Mouse (Mus musculus): ENCODE measurements around the gene Psmb9. TPM values are rescaled to one million over a fixed set of nuclear protein-coding genes. Genes with fewer than 3 reads are reported as not detected.

Psmb9 gene
- polyA plus RNA-seq, 1 experiment from 2014 or later = 8.8 TPM

DNA sequence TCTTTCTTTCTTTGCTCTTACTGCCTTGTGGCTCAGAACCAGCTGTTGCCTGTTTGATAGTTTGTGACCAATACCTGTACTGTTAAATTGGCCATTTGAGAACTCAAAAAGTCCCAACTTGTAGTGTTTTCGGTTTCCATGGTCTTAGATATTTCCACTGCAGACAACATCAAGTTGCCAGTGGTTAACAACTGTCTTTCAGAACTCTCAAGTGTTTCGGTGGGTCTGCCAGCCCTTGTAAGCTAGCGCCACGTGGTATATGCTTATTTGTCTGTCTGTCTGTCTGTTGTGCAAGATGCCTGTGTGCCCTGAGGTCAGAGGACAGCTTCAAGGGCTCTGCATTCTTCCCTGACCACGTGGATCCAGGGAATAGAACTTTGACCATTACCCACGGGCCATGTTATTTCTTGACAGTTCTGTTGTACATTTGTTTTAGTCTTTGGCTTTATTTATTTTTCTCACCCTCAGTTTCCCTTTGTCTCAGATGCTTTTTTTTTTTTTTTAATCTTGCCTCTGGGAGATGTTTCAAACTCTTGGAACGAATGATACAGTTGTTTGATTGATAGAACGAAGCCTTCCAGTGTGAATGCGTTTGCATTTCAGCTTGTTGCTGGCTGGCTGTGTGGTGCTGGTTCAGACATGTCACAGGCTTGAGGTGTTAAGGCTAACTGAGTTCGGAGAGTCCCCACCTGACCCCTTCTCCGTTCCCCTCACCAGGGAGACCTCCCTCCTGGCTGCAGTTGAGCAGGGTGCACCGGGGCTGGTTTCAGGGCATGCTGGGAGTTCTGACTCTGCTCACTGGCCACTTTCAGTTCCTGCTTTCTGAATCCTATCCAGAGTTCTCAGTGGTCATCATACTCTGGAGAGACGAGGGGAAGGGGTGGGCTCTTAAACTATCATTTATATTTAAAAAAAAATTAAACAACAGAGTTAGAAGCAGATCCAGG lies 7.4 kb downstream of the Psmb9 start:
- no peak for ATAC-seq (ENCODE audit: low read depth)
- WGBS = 58% methylated on average over 13 of the region's 13 CpGs

DNA sequence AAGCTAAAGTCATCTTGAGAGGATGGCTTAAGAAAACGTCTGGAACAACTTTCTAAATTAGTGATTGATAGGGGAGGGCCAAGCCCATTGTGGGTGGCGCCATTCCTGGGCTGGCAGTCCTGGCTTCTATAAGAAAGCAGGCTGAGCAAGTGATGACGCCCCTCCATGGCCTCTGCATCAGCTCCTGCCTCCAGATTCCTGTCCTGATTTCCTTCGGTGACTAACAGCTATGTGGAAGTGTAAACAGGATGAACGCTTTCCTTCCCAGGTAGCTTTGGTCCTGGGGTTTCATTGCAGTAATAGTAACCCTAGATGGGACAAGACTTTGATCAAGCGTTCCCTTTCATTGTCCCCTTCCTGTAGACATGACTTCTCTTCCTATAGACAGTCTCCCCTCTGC lies 8.5 kb downstream of the Psmb9 start:
- H3K27me3 ChIP-seq (ENCODE audit: control insufficient read depth, insufficient read depth, low read depth, low read length) = no peaks in the 10 kb centered on the region
- H3K9ac ChIP-seq (ENCODE audit: low read length) = no peak overlapping the region
- H3K4me1 ChIP-seq (replicated peaks; ENCODE audit: control insufficient read depth, insufficient read depth, low read length) = no peaks in the 10 kb centered on the region
- H3K4me2 ChIP-seq (ENCODE audit: low read depth, low read length) = no peak overlapping the region
- H3K36me3 ChIP-seq (ENCODE audit: control insufficient read depth, insufficient read depth, low read length) = no peaks in the 10 kb centered on the region
- 43% methylated on average over 6 of the region's 6 CpGs for WGBS
- H3K9me3 ChIP-seq (ENCODE audit: control insufficient read depth, low read length) = peaks cover 5% of the 10 kb centered on the region
- H3K27ac ChIP-seq (ENCODE audit: low read length) = no peak overlapping the region
- no peak overlapping the region for H3K4me3 ChIP-seq (ENCODE audit: low read length)
- ATAC-seq (ENCODE audit: low read depth) = no peak

More for the DNA sequence above, 7.4 kb downstream of the Psmb9 start:
- Histone ChIP-seq H3K4me1 (replicated peaks; ENCODE audit: control insufficient read depth, insufficient read depth, low read length) (no peaks in the 10 kb centered on the region), H3K4me2 (ENCODE audit: low read depth, low read length) (no peak overlapping the region), H3K9ac (ENCODE audit: low read length) (no peak overlapping the region), H3K36me3 (ENCODE audit: control insufficient read depth, insufficient read depth, low read length) (no peaks in the 10 kb centered on the region), H3K27me3 (ENCODE audit: control insufficient read depth, insufficient read depth, low read depth, low read length) (no peaks in the 10 kb centered on the region), H3K4me3 (ENCODE audit: low read length) (no peak overlapping the region), H3K27ac (ENCODE audit: low read length) (no peak overlapping the region), H3K9me3 (ENCODE audit: control insufficient read depth, low read length) (peaks cover 5% of the 10 kb centered on the region)

DNA sequence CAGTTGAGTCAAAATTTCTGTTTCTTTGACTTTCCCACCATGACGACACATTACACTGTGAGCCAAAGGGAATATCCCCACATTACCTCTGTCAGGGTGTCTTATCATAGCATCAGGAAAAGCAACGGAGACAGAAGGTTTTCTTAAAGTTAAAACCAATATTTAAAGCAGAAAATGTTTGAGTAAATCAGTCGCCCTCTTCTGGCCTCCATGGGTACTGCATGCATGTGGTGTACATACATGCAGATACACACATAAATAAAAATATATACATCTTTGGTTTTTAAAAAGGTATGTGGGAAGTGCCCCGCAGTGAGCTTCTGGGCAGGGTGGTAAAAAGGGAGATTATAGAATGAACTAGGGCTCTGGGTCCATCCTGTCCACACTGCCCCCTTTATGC lies 10.4 kb downstream of the Psmb9 start:
- Histone ChIP-seq H3K9ac (ENCODE audit: low read length) (no peak overlapping the region), H3K4me3 (ENCODE audit: low read length) (no peak overlapping the region), H3K4me2 (ENCODE audit: low read depth, low read length) (no peak overlapping the region), H3K36me3 (ENCODE audit: control insufficient read depth, insufficient read depth, low read length) (no peaks in the 10 kb centered on the region), H3K27me3 (ENCODE audit: control insufficient read depth, insufficient read depth, low read depth, low read length) (no peaks in the 10 kb centered on the region), H3K4me1 (replicated peaks; ENCODE audit: control insufficient read depth, insufficient read depth, low read length) (no peaks in the 10 kb centered on the region), H3K27ac (ENCODE audit: low read length) (no peak overlapping the region), H3K9me3 (ENCODE audit: control insufficient read depth, low read length) (peaks cover 10% of the 10 kb centered on the region)
- 65% methylated on average over 4 of the region's 4 CpGs for WGBS
- ATAC-seq (ENCODE audit: low read depth) = no peak

DNA sequence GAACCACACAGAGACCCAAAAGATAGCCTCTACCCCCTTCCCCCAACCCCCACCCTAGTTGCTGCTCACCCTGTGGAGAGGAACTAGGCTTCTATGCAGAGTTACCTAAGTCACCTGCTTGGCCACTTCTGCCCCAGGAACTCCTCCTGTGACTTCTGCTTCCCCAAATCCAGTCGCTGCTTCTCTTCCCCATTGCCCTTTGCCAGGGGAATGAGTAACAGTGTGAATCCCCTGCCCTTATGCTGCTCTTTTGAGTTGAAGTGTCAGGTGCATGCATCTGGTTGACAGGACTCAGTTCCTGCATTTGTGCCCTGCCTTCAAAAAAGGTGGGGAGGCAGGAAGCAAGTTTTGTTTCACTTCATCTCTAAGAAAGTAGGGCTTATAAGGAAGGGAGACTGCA lies 13.5 kb downstream of the Psmb9 start:
- 52% methylated on average over 1 of the region's 1 CpGs for WGBS
- no peaks in the 10 kb centered on the region for H3K36me3 ChIP-seq (ENCODE audit: control insufficient read depth, insufficient read depth, low read length)

DNA sequence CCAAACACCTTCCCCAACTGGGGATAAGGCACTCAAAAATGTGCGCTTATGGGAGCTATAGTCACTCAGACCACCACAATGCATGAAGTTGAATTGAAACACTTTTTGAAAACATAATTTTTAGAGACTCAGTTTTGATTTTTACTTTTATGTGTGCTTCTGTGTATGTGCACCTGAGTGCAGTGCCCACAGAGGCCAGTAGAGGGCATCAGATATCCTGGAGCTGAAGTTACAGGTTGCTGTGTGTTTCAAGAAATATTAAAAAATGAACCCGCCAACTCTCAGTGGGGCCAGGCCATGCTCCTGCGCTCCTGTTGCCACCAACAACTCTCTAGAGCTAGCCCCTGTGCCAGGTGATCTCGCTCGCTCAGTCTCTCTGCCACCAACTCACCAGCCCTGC lies 15.0 kb downstream of the Psmb9 start:
- no peak overlapping the region for H3K27ac ChIP-seq (ENCODE audit: low read length)
- WGBS = 94% methylated on average over 5 of the region's 5 CpGs
- no peak overlapping the region for H3K9ac ChIP-seq (ENCODE audit: low read length)
- H3K4me2 ChIP-seq (ENCODE audit: low read depth, low read length) = no peak overlapping the region
- H3K36me3 ChIP-seq (ENCODE audit: control insufficient read depth, insufficient read depth, low read length) = no peaks in the 10 kb centered on the region
- no peak overlapping the region for H3K4me3 ChIP-seq (ENCODE audit: low read length)
- H3K4me1 ChIP-seq (replicated peaks; ENCODE audit: control insufficient read depth, insufficient read depth, low read length) = no peaks in the 10 kb centered on the region
- no peak for ATAC-seq (ENCODE audit: low read depth)
- peaks cover 11% of the 10 kb centered on the region for H3K9me3 ChIP-seq (ENCODE audit: control insufficient read depth, low read length)
- H3K27me3 ChIP-seq (ENCODE audit: control insufficient read depth, insufficient read depth, low read depth, low read length) = no peaks in the 10 kb centered on the region; the same call in none of the 2 replicates

More for the DNA sequence above, 13.5 kb downstream of the Psmb9 start:
- Histone ChIP-seq H3K4me3 (ENCODE audit: low read length) (no peak overlapping the region), H3K9me3 (ENCODE audit: control insufficient read depth, low read length) (peaks cover 11% of the 10 kb centered on the region), H3K4me1 (replicated peaks; ENCODE audit: control insufficient read depth, insufficient read depth, low read length) (no peaks in the 10 kb centered on the region), H3K27ac (ENCODE audit: low read length) (no peak overlapping the region), H3K4me2 (ENCODE audit: low read depth, low read length) (no peak overlapping the region), H3K27me3 (ENCODE audit: control insufficient read depth, insufficient read depth, low read depth, low read length) (no peaks in the 10 kb centered on the region; the same call in none of the 2 replicates), H3K9ac (ENCODE audit: low read length) (no peak overlapping the region)
- ATAC-seq (ENCODE audit: low read depth) = no peak

DNA sequence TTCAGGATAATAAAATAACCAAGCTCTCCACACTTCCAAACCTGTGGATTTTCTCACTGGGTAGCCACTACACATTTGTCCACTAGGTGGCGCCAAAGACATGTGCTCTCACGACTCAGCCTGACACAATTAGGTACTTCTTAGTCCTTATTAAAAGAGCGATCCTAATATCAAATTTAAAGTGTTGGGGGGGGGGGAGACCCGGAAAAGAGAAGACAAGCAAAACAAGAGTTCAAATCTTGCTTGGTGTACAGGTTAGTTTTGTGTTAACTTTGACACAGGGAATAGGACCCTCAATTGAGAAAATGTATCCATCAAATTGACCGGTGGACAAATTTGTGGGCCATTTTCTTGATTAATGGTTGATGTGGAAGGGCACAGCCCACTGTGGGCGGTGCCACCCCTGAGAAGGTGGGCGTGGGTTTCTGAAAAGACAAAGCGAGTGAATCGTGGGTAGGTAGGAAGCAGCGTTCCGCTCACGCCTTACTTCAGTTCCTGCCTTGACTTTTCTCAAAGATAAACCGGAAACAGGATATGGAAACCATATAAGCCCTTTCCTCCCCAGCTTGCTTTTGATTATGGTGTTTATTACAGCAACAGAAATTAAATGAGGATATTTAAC lies 16.6 kb downstream of the Psmb9 start:
- Histone ChIP-seq H3K27me3 (ENCODE audit: control insufficient read depth, insufficient read depth, low read depth, low read length) (no peaks in the 10 kb centered on the region; the same call in none of the 2 replicates), H3K9ac (ENCODE audit: low read length) (no peak overlapping the region)
- WGBS = 34% methylated on average over 13 of the region's 13 CpGs

DNA sequence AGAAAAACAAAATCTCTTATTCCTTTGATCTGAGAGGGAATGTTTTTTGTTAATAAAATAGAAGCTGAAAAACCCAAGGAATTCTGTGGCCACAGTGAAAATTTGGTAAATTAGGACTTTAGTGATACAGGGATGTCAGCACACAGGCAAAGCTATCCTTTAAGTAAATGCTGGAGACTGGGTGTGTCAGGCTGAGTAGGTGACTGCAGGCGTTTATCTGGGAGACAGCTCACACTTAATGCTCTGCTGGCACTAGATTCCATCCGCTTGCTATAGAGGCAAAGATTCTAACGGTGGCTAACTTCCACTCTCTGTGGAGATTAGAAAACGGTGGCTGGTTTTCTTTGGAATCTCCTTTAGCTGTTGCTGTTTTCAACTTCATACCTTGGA lies 17.1 kb downstream of the Psmb9 start:
- Histone ChIP-seq H3K9me3 (ENCODE audit: control insufficient read depth, low read length) (peaks cover 7% of the 10 kb centered on the region), H3K27me3 (ENCODE audit: control insufficient read depth, insufficient read depth, low read depth, low read length) (no peaks in the 10 kb centered on the region; the same call in none of the 2 replicates)
- 16% methylated on average over 4 of the region's 4 CpGs for WGBS

More for the DNA sequence above, 16.6 kb downstream of the Psmb9 start:
- Histone ChIP-seq H3K4me1 (replicated peaks; ENCODE audit: control insufficient read depth, insufficient read depth, low read length) (no peaks in the 10 kb centered on the region), H3K4me2 (ENCODE audit: low read depth, low read length) (0 out of 2 replicates have a peak overlapping the region, but pooled peaks have one; percentile 9), H3K27ac (ENCODE audit: low read length) (no peak overlapping the region), H3K4me3 (ENCODE audit: low read length) (no peak overlapping the region), H3K36me3 (ENCODE audit: control insufficient read depth, insufficient read depth, low read length) (no peaks in the 10 kb centered on the region), H3K9me3 (ENCODE audit: control insufficient read depth, low read length) (peaks cover 5% of the 10 kb centered on the region)
- peak; percentile 68 for ATAC-seq (ENCODE audit: low read depth)

DNA sequence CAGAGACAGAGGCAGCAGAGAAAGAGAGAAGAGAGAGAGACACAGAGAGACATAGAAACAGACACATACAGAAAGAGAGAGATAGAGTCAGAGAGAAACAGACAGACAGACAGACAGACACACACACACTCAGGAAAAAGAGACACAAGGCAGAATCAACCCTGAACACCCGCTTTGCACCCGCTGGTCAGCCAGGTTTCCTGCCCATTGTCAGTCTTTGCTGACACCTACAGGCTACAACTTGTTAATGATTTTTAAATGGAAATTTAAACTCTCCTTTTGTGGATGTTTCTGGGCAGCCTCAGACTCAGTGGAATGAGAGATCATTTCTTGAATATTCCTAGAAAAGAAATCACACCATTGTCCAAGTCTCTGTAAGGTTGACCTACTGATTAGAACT lies 18.3 kb downstream of the Psmb9 start:
- H3K36me3 ChIP-seq (ENCODE audit: control insufficient read depth, insufficient read depth, low read length) = no peaks in the 10 kb centered on the region
- no peak overlapping the region for H3K4me2 ChIP-seq (ENCODE audit: low read depth, low read length)
- H3K4me1 ChIP-seq (replicated peaks; ENCODE audit: control insufficient read depth, insufficient read depth, low read length) = no peaks in the 10 kb centered on the region
- 0% methylated on average over 2 of the region's 2 CpGs for WGBS
- ATAC-seq (ENCODE audit: low read depth) = no peak
- H3K27ac ChIP-seq (ENCODE audit: low read length) = no peak overlapping the region
- no peak overlapping the region for H3K9ac ChIP-seq (ENCODE audit: low read length)
- no peak overlapping the region for H3K4me3 ChIP-seq (ENCODE audit: low read length)
- H3K27me3 ChIP-seq (ENCODE audit: control insufficient read depth, insufficient read depth, low read depth, low read length) = no peaks in the 10 kb centered on the region; the same call in none of the 2 replicates
- peaks cover 8% of the 10 kb centered on the region for H3K9me3 ChIP-seq (ENCODE audit: control insufficient read depth, low read length)

More for the DNA sequence above, 17.1 kb downstream of the Psmb9 start:
- no peak overlapping the region for H3K4me2 ChIP-seq (ENCODE audit: low read depth, low read length)
- no peaks in the 10 kb centered on the region for H3K4me1 ChIP-seq (replicated peaks; ENCODE audit: control insufficient read depth, insufficient read depth, low read length)
- H3K4me3 ChIP-seq (ENCODE audit: low read length) = no peak overlapping the region
- no peak overlapping the region for H3K9ac ChIP-seq (ENCODE audit: low read length)
- no peak for ATAC-seq (ENCODE audit: low read depth)
- no peak overlapping the region for H3K27ac ChIP-seq (ENCODE audit: low read length)
- H3K36me3 ChIP-seq (ENCODE audit: control insufficient read depth, insufficient read depth, low read length) = no peaks in the 10 kb centered on the region

DNA sequence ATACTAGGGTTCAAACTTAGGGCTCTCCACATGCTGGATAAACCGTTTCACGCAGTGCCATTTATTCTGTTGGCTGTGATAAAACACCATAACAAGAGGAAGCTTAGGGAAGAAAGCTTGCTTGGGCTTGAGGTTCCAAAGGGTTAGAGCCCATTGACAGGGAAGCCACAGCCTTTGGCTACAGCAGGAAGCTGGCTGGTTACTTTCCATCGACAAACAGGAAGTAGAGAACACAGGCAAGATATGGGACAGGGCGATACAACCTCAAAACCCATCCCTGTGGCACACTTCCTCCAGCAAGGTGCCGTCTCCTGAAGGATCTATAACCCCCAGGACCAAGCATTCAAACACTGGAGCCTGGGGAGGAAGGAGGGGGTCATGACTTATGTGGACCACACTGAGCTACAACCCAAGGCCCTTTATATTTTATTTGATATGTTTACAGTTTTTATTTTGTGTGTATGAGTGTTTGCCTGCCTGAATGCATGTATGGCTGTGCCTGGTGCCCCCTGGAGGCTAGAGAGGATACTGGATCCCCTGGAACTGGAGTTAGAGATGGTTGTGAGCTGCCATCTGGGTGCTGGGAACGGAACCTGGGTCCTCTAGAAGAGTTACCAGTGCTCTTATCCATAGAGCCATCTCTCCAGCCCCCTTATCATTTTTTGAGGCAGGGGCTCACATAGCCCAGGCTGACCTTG lies 22.4 kb downstream of the Psmb9 start:
- H3K9ac ChIP-seq (ENCODE audit: low read length) = no peak overlapping the region
- whole genome bisulfite sequencing = 72% methylated on average over 6 of the region's 6 CpGs
- ATAC-seq (ENCODE audit: low read depth) = no peak

More for the DNA sequence above, 22.4 kb downstream of the Psmb9 start:
- 0 out of 2 replicates have a peak, but pooled peaks cover 2% of the 10 kb centered on the region for H3K9me3 ChIP-seq (ENCODE audit: control insufficient read depth, low read length)
- no peak overlapping the region for H3K4me2 ChIP-seq (ENCODE audit: low read depth, low read length)
- H3K36me3 ChIP-seq (ENCODE audit: control insufficient read depth, insufficient read depth, low read length) = no peaks in the 10 kb centered on the region
- no peaks in the 10 kb centered on the region for H3K4me1 ChIP-seq (replicated peaks; ENCODE audit: control insufficient read depth, insufficient read depth, low read length)
- no peaks in the 10 kb centered on the region; the same call in none of the 2 replicates for H3K27me3 ChIP-seq (ENCODE audit: control insufficient read depth, insufficient read depth, low read depth, low read length)
- H3K27ac ChIP-seq (ENCODE audit: low read length) = no peak overlapping the region
- H3K4me3 ChIP-seq (ENCODE audit: low read length) = no peak overlapping the region

Measured in lung, embryonic 16.5 days (tissue).